Mouse (Mus musculus) heart, postnatal 25 days (tissue): ENCODE data around the gene Acot9. TPM values are rescaled to one million over a fixed set of nuclear protein-coding genes. Genes with fewer than 3 reads are reported as not detected.

ENCODE experiments used
- total RNA-seq, 2 experiments: library from RNA; stranded (reverse); gene quantifications; 2 replicates each; pipeline ENCODE4 v1.2.3; 2021

Gene Acot9
- total RNA-seq, 2 experiments from 2014 or later, result 25.1 to 32.3 TPM

Other genes starting within 250 kb of the Acot9 start
- gene Magea5, start 199.3 kb upstream of the Acot9 start, total RNA-seq, result not detected
- gene Magea1, start 172.7 kb upstream of the Acot9 start, total RNA-seq, result not detected
- gene Magea2, start 168.8 kb upstream of the Acot9 start, total RNA-seq, result not detected
- not detected for gene Cldn34b2, start 134.0 kb upstream of the Acot9 start, total RNA-seq
- 10 to 100 TPM; 34.8 to 35.5 TPM for gene Sat1, start 46.0 kb upstream of the Acot9 start, total RNA-seq
- gene Prdx4, start 78.3 kb downstream of the Acot9 start, total RNA-seq, result 10 to 100 TPM; 26.6 to 28.6 TPM